Comparison of ENCODE assay signal across 22 mouse cellular contexts in genomic region chr5:77917086-77917676, GRCm38 (mm10).
A peak's percentile ranks its signal among the peaks of the same experiment; 100 is the strongest.
DNase-seq lines count a peak whose midpoint lies in the region; ATAC-seq lines count a peak whose summit lies in the region.
"Had no signal": no experiment of that assay in that cellular context is flagged by ENCODE, and none has a peak within 500 bp of the region (broad histone marks: within the 10 kb centered on the region; RNA-seq: fewer than 3 reads in every experiment).

No protein-coding gene starts in this region.

- no peaks in the 10 kb centered on the region for H3K4me1 ChIP-seq in forebrain, embryonic 12.5 days
- no peaks in the 10 kb centered on the region for H3K4me1 ChIP-seq in forebrain, embryonic 16.5 days (replicated peaks; ENCODE audit: control insufficient read depth, insufficient read depth, low read length)
- no peaks in the 10 kb centered on the region for H3K4me1 ChIP-seq in midbrain, embryonic 11.5 days (ENCODE audit: control insufficient read depth, insufficient read depth, low read length)
- 0 out of 2 replicates have a peak, but pooled peaks cover 3% of the 10 kb centered on the region for H3K4me1 ChIP-seq in midbrain, embryonic 16.5 days (ENCODE audit: control insufficient read depth, insufficient read depth, low read length)
- H3K4me1 ChIP-seq in neural tube, embryonic 12.5 days: no peaks in the 10 kb centered on the region
- H3K4me1 ChIP-seq: embryonic facial prominence, embryonic 15.5 days; heart, embryonic 12.5 days; limb, embryonic 10.5 days; megakaryocyte, embryonic 14.5 days had no signal

- no peak overlapping the region for H3K27ac ChIP-seq in forebrain, embryonic 12.5 days
- no peak overlapping the region for H3K27ac ChIP-seq in forebrain, embryonic 16.5 days (ENCODE audit: low read length)
- H3K27ac ChIP-seq in midbrain, embryonic 11.5 days (ENCODE audit: low read depth, low read length): no peak overlapping the region
- H3K27ac ChIP-seq in midbrain, embryonic 16.5 days (ENCODE audit: low read length): no peak overlapping the region
- no peak overlapping the region for H3K27ac ChIP-seq in neural tube, embryonic 12.5 days
- H3K27ac ChIP-seq: embryonic facial prominence, embryonic 15.5 days; limb, embryonic 10.5 days had no signal

- H3K9me3 ChIP-seq in forebrain, embryonic 12.5 days: no peaks in the 10 kb centered on the region
- no peaks in the 10 kb centered on the region for H3K9me3 ChIP-seq in forebrain, embryonic 16.5 days (ENCODE audit: control insufficient read depth, low read length)
- H3K9me3 ChIP-seq in midbrain, embryonic 11.5 days (ENCODE audit: control insufficient read depth, low read length): no peaks in the 10 kb centered on the region
- H3K9me3 ChIP-seq in midbrain, embryonic 16.5 days (replicated peaks; ENCODE audit: control insufficient read depth, low read length, poor library complexity, severe bottlenecking): no peaks in the 10 kb centered on the region
- H3K9me3 ChIP-seq in neural tube, embryonic 12.5 days: no peaks in the 10 kb centered on the region
- H3K9me3 ChIP-seq: embryonic facial prominence, embryonic 15.5 days; heart, embryonic 12.5 days; limb, embryonic 10.5 days had no signal

- no peak for DNase-seq in midbrain, embryonic 11.5 days (ENCODE audit: low spot score, missing footprints)
- DNase-seq in embryo, embryonic 11 days: peak; percentile 31
- no peak for DNase-seq in kidney, adult 11 months
- DNase-seq: adrenal gland, postnatal 36 days; cerebellum, adult 18-20 months; gastrocnemius, postnatal 10 days; heart, adult 11 months; heart, postnatal 14 days; kidney, adult 9 months; kidney, postnatal 25 days; lung, adult 18-20 months; lung, postnatal 14 days; thymus, adult 18-20 months; thymus, postnatal 4 days had no signal

- H3K9ac ChIP-seq in forebrain, embryonic 12.5 days: no peak overlapping the region
- H3K9ac ChIP-seq in forebrain, embryonic 16.5 days (replicated peaks; ENCODE audit: low read depth, low read length): no peak overlapping the region
- no peak overlapping the region for H3K9ac ChIP-seq in midbrain, embryonic 11.5 days (ENCODE audit: low read length)
- no peak overlapping the region for H3K9ac ChIP-seq in midbrain, embryonic 16.5 days (ENCODE audit: low read depth, low read length)
- no peak overlapping the region for H3K9ac ChIP-seq in neural tube, embryonic 12.5 days
- H3K9ac ChIP-seq: embryonic facial prominence, embryonic 15.5 days; heart, embryonic 12.5 days had no signal

- no peak overlapping the region for H3K4me2 ChIP-seq in forebrain, embryonic 12.5 days
- H3K4me2 ChIP-seq in forebrain, embryonic 16.5 days (ENCODE audit: low read length): no peak overlapping the region
- no peak overlapping the region for H3K4me2 ChIP-seq in midbrain, embryonic 11.5 days
- H3K4me2 ChIP-seq in midbrain, embryonic 16.5 days (ENCODE audit: low read length): no peak overlapping the region
- no peak overlapping the region for H3K4me2 ChIP-seq in neural tube, embryonic 12.5 days (replicated peaks)
- H3K4me2 ChIP-seq: embryonic facial prominence, embryonic 15.5 days; heart, embryonic 12.5 days had no signal

- WGBS in forebrain, embryonic 12.5 days: 74% methylated on average over 7 of the region's 7 CpGs
- 74% methylated on average over 7 of the region's 7 CpGs for WGBS in forebrain, embryonic 16.5 days
- 66% methylated on average over 7 of the region's 7 CpGs for WGBS in midbrain, embryonic 11.5 days
- 38% methylated on average over 7 of the region's 7 CpGs for WGBS in midbrain, embryonic 16.5 days
- 57% methylated on average over 7 of the region's 7 CpGs for WGBS in neural tube, embryonic 12.5 days

- peak; percentile 44 for ATAC-seq in forebrain, embryonic 12.5 days (ENCODE audit: low FRiP score)
- ATAC-seq in forebrain, embryonic 16.5 days: no peak
- peak; percentile 76; the same call in 1 of the 2 replicates for ATAC-seq in midbrain, embryonic 11.5 days (ENCODE audit: low FRiP score)
- no peak for ATAC-seq in midbrain, embryonic 16.5 days
- ATAC-seq in neural tube, embryonic 12.5 days (ENCODE audit: low FRiP score, low read depth): peak; percentile 53

- no peaks in the 10 kb centered on the region for H3K36me3 ChIP-seq in forebrain, embryonic 12.5 days (replicated peaks)
- H3K36me3 ChIP-seq in forebrain, embryonic 16.5 days (ENCODE audit: control insufficient read depth, insufficient read depth): no peaks in the 10 kb centered on the region
- no peaks in the 10 kb centered on the region for H3K36me3 ChIP-seq in midbrain, embryonic 11.5 days (ENCODE audit: control insufficient read depth, insufficient read depth, low read length)
- H3K36me3 ChIP-seq in midbrain, embryonic 16.5 days (ENCODE audit: control insufficient read depth, insufficient read depth, low read length): no peaks in the 10 kb centered on the region
- no peaks in the 10 kb centered on the region for H3K36me3 ChIP-seq in neural tube, embryonic 12.5 days
- H3K36me3 ChIP-seq: embryonic facial prominence, embryonic 15.5 days; heart, embryonic 12.5 days; limb, embryonic 10.5 days had no signal

- H3K4me3 ChIP-seq in forebrain, embryonic 12.5 days (replicated peaks): no peak overlapping the region
- H3K4me3 ChIP-seq in forebrain, embryonic 16.5 days (replicated peaks; ENCODE audit: low read length): no peak overlapping the region
- no peak overlapping the region for H3K4me3 ChIP-seq in midbrain, embryonic 11.5 days (ENCODE audit: low read depth, low read length)
- H3K4me3 ChIP-seq in midbrain, embryonic 16.5 days (ENCODE audit: low read depth, low read length): no peak overlapping the region
- no peak overlapping the region for H3K4me3 ChIP-seq in neural tube, embryonic 12.5 days
- H3K4me3 ChIP-seq: embryonic facial prominence, embryonic 15.5 days; heart, embryonic 12.5 days; limb, embryonic 10.5 days; megakaryocyte, embryonic 14.5 days had no signal

- no peaks in the 10 kb centered on the region for H3K27me3 ChIP-seq in forebrain, embryonic 12.5 days
- H3K27me3 ChIP-seq in forebrain, embryonic 16.5 days (replicated peaks; ENCODE audit: control insufficient read depth, insufficient read depth, low read length): no peaks in the 10 kb centered on the region
- no peaks in the 10 kb centered on the region for H3K27me3 ChIP-seq in midbrain, embryonic 11.5 days (ENCODE audit: control insufficient read depth, insufficient read depth, low read length)
- H3K27me3 ChIP-seq in midbrain, embryonic 16.5 days (ENCODE audit: control insufficient read depth, insufficient read depth, low read depth, low read length): no peaks in the 10 kb centered on the region
- no peaks in the 10 kb centered on the region for H3K27me3 ChIP-seq in neural tube, embryonic 12.5 days (replicated peaks)
- H3K27me3 ChIP-seq: embryonic facial prominence, embryonic 15.5 days; heart, embryonic 12.5 days; megakaryocyte, embryonic 14.5 days had no signal

Comparison
In these comparisons a context has a peak if more than half of its experiments do, and no peak if none do; other contexts are left out.
1. ATAC-seq: peak in forebrain, embryonic 12.5 days (single experiment), midbrain, embryonic 11.5 days (single experiment) and neural tube, embryonic 12.5 days (single experiment); none in forebrain, embryonic 16.5 days (single experiment) and midbrain, embryonic 16.5 days (single experiment).